Mouse (Mus musculus): ENCODE data around the gene Miga2. TPM values are rescaled to one million over a fixed set of nuclear protein-coding genes. Genes with fewer than 3 reads are reported as not detected.

The Miga2 gene
- 29.7 and 35.6 TPM in 2 replicates for polyA plus RNA-seq (2015; fragmentation: Nextera tagmentation; extraction: Ambion mirVana)

- Histone ChIP-seq H3K36me3 (ENCODE audit: control insufficient read depth, insufficient read depth) (peaks cover 9% of the 10 kb centered on the region), H3K4me3 (replicated peaks; ENCODE audit: low read length) (peak within 1 kb of the TSS; percentile 99), H3K9me3 (ENCODE audit: control insufficient read depth, low read length) (no peaks in the 10 kb centered on the region), H3K9ac (replicated peaks; ENCODE audit: low read depth, low read length) (peak within 1 kb of the TSS; percentile 85), H3K27ac (ENCODE audit: low read length) (peak within 1 kb of the TSS; percentile 65), H3K4me1 (replicated peaks; ENCODE audit: control insufficient read depth, insufficient read depth, low read length) (peaks cover 17% of the 10 kb centered on the region), H3K27me3 (replicated peaks; ENCODE audit: control insufficient read depth, insufficient read depth, low read length) (no peaks in the 10 kb centered on the region), H3K4me2 (ENCODE audit: low read length) (peak within 1 kb of the TSS; percentile 96)
- ATAC-seq: peak; percentile 99
- under 1% methylated on average over 54 of the region's 54 CpGs for WGBS
Measured at GRCm38 (mm10) chr2:30363773-30364650, at the start of gene Miga2. Gene Miga2 (plus strand): TSS chr2:30364233.

- no peak for ATAC-seq
Measured at GRCm38 (mm10) chr2:30316136-30316535, 47.9 kb upstream of the Miga2 start.

GRCm38 (mm10) chr2:30316955-30317354, 47.1 kb upstream of the Miga2 start:
- Histone ChIP-seq H3K4me2 (ENCODE audit: low read length) (no peak overlapping the region), H3K4me1 (replicated peaks; ENCODE audit: control insufficient read depth, insufficient read depth, low read length) (no peaks in the 10 kb centered on the region), H3K36me3 (ENCODE audit: control insufficient read depth, insufficient read depth) (peaks cover 60% of the 10 kb centered on the region), H3K27me3 (replicated peaks; ENCODE audit: control insufficient read depth, insufficient read depth, low read length) (no peaks in the 10 kb centered on the region), H3K9ac (replicated peaks; ENCODE audit: low read depth, low read length) (no peak overlapping the region), H3K9me3 (ENCODE audit: control insufficient read depth, low read length) (no peaks in the 10 kb centered on the region), H3K4me3 (replicated peaks; ENCODE audit: low read length) (no peak overlapping the region), H3K27ac (ENCODE audit: low read length) (no peak overlapping the region)
- WGBS: 94% methylated on average over 5 of the region's 5 CpGs
- no peak for ATAC-seq

More at GRCm38 (mm10) chr2:30316136-30316535, 47.9 kb upstream of the Miga2 start:
- Histone ChIP-seq H3K4me3 (replicated peaks; ENCODE audit: low read length) (no peak overlapping the region), H3K4me1 (replicated peaks; ENCODE audit: control insufficient read depth, insufficient read depth, low read length) (no peaks in the 10 kb centered on the region), H3K27ac (ENCODE audit: low read length) (no peak overlapping the region), H3K27me3 (replicated peaks; ENCODE audit: control insufficient read depth, insufficient read depth, low read length) (no peaks in the 10 kb centered on the region), H3K9ac (replicated peaks; ENCODE audit: low read depth, low read length) (no peak overlapping the region), H3K9me3 (ENCODE audit: control insufficient read depth, low read length) (no peaks in the 10 kb centered on the region), H3K36me3 (ENCODE audit: control insufficient read depth, insufficient read depth) (peaks cover 56% of the 10 kb centered on the region), H3K4me2 (ENCODE audit: low read length) (no peak overlapping the region)
- WGBS: 94% methylated on average over 4 of the region's 4 CpGs

- Histone ChIP-seq H3K36me3 (ENCODE audit: control insufficient read depth, insufficient read depth) (peaks cover 69% of the 10 kb centered on the region), H3K4me2 (ENCODE audit: low read length) (no peak overlapping the region), H3K4me1 (replicated peaks; ENCODE audit: control insufficient read depth, insufficient read depth, low read length) (no peaks in the 10 kb centered on the region), H3K27ac (ENCODE audit: low read length) (no peak overlapping the region), H3K9ac (replicated peaks; ENCODE audit: low read depth, low read length) (no peak overlapping the region), H3K9me3 (ENCODE audit: control insufficient read depth, low read length) (no peaks in the 10 kb centered on the region), H3K27me3 (replicated peaks; ENCODE audit: control insufficient read depth, insufficient read depth, low read length) (no peaks in the 10 kb centered on the region), H3K4me3 (replicated peaks; ENCODE audit: low read length) (no peak overlapping the region)
- 93% methylated on average over 4 of the region's 4 CpGs for WGBS
- ATAC-seq: no peak
Measured at GRCm38 (mm10) chr2:30319260-30319659, 44.8 kb upstream of the Miga2 start.

GRCm38 (mm10) chr2:30323111-30323510, 40.9 kb upstream of the Miga2 start:
- no peak for ATAC-seq
- Histone ChIP-seq H3K9me3 (ENCODE audit: control insufficient read depth, low read length) (no peaks in the 10 kb centered on the region), H3K4me2 (ENCODE audit: low read length) (no peak overlapping the region), H3K27me3 (replicated peaks; ENCODE audit: control insufficient read depth, insufficient read depth, low read length) (no peaks in the 10 kb centered on the region), H3K4me1 (replicated peaks; ENCODE audit: control insufficient read depth, insufficient read depth, low read length) (no peaks in the 10 kb centered on the region), H3K9ac (replicated peaks; ENCODE audit: low read depth, low read length) (no peak overlapping the region), H3K4me3 (replicated peaks; ENCODE audit: low read length) (no peak overlapping the region), H3K27ac (ENCODE audit: low read length) (no peak overlapping the region), H3K36me3 (ENCODE audit: control insufficient read depth, insufficient read depth) (peaks cover 69% of the 10 kb centered on the region)
- WGBS: 96% methylated on average over 7 of the region's 7 CpGs

- Histone ChIP-seq H3K4me1 (replicated peaks; ENCODE audit: control insufficient read depth, insufficient read depth, low read length) (no peaks in the 10 kb centered on the region), H3K9ac (replicated peaks; ENCODE audit: low read depth, low read length) (no peak overlapping the region), H3K36me3 (ENCODE audit: control insufficient read depth, insufficient read depth) (peaks cover 75% of the 10 kb centered on the region), H3K4me2 (ENCODE audit: low read length) (no peak overlapping the region), H3K27ac (ENCODE audit: low read length) (no peak overlapping the region), H3K9me3 (ENCODE audit: control insufficient read depth, low read length) (no peaks in the 10 kb centered on the region), H3K4me3 (replicated peaks; ENCODE audit: low read length) (no peak overlapping the region), H3K27me3 (replicated peaks; ENCODE audit: control insufficient read depth, insufficient read depth, low read length) (no peaks in the 10 kb centered on the region)
- WGBS: 93% methylated on average over 5 of the region's 5 CpGs
- no peak for ATAC-seq
Measured at GRCm38 (mm10) chr2:30325296-30325695, 38.7 kb upstream of the Miga2 start.

GRCm38 (mm10) chr2:30327276-30327675, 36.8 kb upstream of the Miga2 start:
- Histone ChIP-seq H3K36me3 (ENCODE audit: control insufficient read depth, insufficient read depth) (peaks cover 65% of the 10 kb centered on the region), H3K27me3 (replicated peaks; ENCODE audit: control insufficient read depth, insufficient read depth, low read length) (no peaks in the 10 kb centered on the region), H3K9ac (replicated peaks; ENCODE audit: low read depth, low read length) (no peak overlapping the region), H3K4me1 (replicated peaks; ENCODE audit: control insufficient read depth, insufficient read depth, low read length) (no peaks in the 10 kb centered on the region), H3K27ac (ENCODE audit: low read length) (no peak overlapping the region), H3K4me2 (ENCODE audit: low read length) (no peak overlapping the region), H3K4me3 (replicated peaks; ENCODE audit: low read length) (no peak overlapping the region), H3K9me3 (ENCODE audit: control insufficient read depth, low read length) (no peaks in the 10 kb centered on the region)
- no peak for ATAC-seq
- WGBS: 92% methylated on average over 7 of the region's 7 CpGs

DNA sequence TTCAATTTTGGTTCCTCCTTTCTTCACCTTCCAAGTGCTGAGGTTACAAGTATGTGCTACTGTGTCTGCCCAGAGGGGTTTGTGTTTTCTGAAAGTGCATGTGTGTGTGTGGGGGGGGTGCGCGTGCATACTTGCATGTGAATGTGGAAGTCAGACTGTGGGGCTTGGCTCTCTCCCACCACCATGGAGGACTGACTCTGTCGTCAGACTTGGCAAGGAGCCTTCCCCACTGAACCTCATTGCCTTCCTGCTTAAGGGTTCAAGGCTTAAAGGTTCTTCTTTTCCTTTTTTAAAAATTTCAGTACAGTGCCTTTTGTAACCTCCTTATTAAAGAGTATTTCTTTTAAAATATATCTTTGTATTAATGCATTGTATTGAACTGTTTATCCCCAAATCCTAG, 35.2 kb upstream of the Miga2 start:
- ATAC-seq: no peak
- Histone ChIP-seq H3K4me1 (replicated peaks; ENCODE audit: control insufficient read depth, insufficient read depth, low read length) (no peaks in the 10 kb centered on the region), H3K9me3 (ENCODE audit: control insufficient read depth, low read length) (no peaks in the 10 kb centered on the region), H3K4me3 (replicated peaks; ENCODE audit: low read length) (no peak overlapping the region), H3K4me2 (ENCODE audit: low read length) (no peak overlapping the region), H3K9ac (replicated peaks; ENCODE audit: low read depth, low read length) (no peak overlapping the region), H3K27me3 (replicated peaks; ENCODE audit: control insufficient read depth, insufficient read depth, low read length) (no peaks in the 10 kb centered on the region), H3K27ac (ENCODE audit: low read length) (no peak overlapping the region), H3K36me3 (ENCODE audit: control insufficient read depth, insufficient read depth) (peaks cover 62% of the 10 kb centered on the region)
- WGBS: 76% methylated on average over 3 of the region's 3 CpGs

DNA sequence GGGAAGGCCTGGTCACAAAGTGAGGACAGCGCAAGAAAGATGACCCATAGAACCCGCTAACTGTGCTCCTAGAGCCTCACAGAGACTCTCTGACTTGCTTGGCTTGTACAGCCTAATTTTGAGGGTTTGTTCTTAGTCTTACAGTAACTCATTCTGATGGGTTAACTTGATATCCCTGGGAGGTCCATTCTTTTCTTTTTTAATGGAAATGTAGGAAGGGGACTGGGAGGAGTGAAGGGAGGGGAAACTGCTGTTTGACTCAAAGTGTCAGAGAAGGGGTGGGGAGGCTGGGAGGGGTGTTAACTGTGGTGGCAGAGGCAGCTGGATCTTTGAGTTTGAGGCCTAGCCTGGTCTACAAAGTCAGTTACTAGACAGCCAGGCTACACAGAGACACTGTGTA, 28.7 kb upstream of the Miga2 start:
- Histone ChIP-seq H3K36me3 (ENCODE audit: control insufficient read depth, insufficient read depth) (peaks cover 48% of the 10 kb centered on the region), H3K4me3 (replicated peaks; ENCODE audit: low read length) (no peak overlapping the region), H3K9me3 (ENCODE audit: control insufficient read depth, low read length) (no peaks in the 10 kb centered on the region), H3K4me2 (ENCODE audit: low read length) (no peak overlapping the region), H3K4me1 (replicated peaks; ENCODE audit: control insufficient read depth, insufficient read depth, low read length) (no peaks in the 10 kb centered on the region), H3K27me3 (replicated peaks; ENCODE audit: control insufficient read depth, insufficient read depth, low read length) (no peaks in the 10 kb centered on the region), H3K9ac (replicated peaks; ENCODE audit: low read depth, low read length) (no peak overlapping the region), H3K27ac (ENCODE audit: low read length) (no peak overlapping the region)
- no peak for ATAC-seq
- 92% methylated on average over 2 of the region's 2 CpGs for WGBS

Measured in forebrain, embryonic 16.5 days (tissue).